Mouse (Mus musculus) limb, embryonic 15.5 days (tissue): ENCODE data around the gene Rps6ka5. TPM values are rescaled to one million over a fixed set of nuclear protein-coding genes. Genes with fewer than 3 reads are reported as not detected.

Source experiments
- ATAC-seq: fragments of 200-750 bp; cut with Nextera tagmentation; 2 replicates; pipeline ENCODE4 v1.8.0; 2017; ENCODE audit warnings: low read depth, moderate TSS enrichment; ENCODE audit not compliant: insufficient number of reproducible peaks, low FRiP score, low TSS enrichment
- H3K27ac ChIP-seq: fragments of 300-500 bp; sonication (generic); 2 replicates; pipeline ENCODE4 v1.5.1; 2015; ENCODE audit warnings: moderate library complexity, mild to moderate bottlenecking, inconsistent platforms
- H3K27me3 ChIP-seq: fragments of 300-500 bp; sonication (generic); 2 replicates; pipeline ENCODE4 v1.6.1; 2015; ENCODE audit warnings: inconsistent platforms
- H3K36me3 ChIP-seq: fragments of 300-500 bp; sonication (generic); 2 replicates; pipeline ENCODE4 v1.6.1; 2015; ENCODE audit warnings: inconsistent platforms
- H3K4me1 ChIP-seq: fragments of 300-500 bp; sonication (generic); 2 replicates; pipeline ENCODE4 v1.6.1; 2015; ENCODE audit warnings: inconsistent platforms
- H3K4me2 ChIP-seq: fragments of 300-500 bp; sonication (generic); 2 replicates; pipeline ENCODE4 v1.6.1; 2015; ENCODE audit warnings: mild to moderate bottlenecking, inconsistent platforms
- H3K4me3 ChIP-seq: fragments of 300-500 bp; sonication (generic); 2 replicates; pipeline ENCODE4 v1.5.1; 2015; ENCODE audit warnings: mild to moderate bottlenecking, inconsistent platforms
- H3K9ac ChIP-seq: fragments of 300-500 bp; sonication (generic); 2 replicates; pipeline ENCODE4 v1.6.1; 2015; ENCODE audit warnings: inconsistent platforms
- H3K9me3 ChIP-seq: fragments of 300-500 bp; sonication (generic); 2 replicates; pipeline ENCODE4 v1.6.1; 2016; ENCODE audit warnings: inconsistent platforms
- WGBS: fragments of 180-500 bp; shearing (Covaris S2); methylation state at CpG from one replicate; pipeline ENCODE4 v1.1.7; 2015; 5-methylcytosine and 5-hydroxymethylcytosine counted together
- polyA plus RNA-seq: library from polyadenylated mRNA; unstranded; fragments of >200 nt; fragmentation: Nextera tagmentation; extraction: Ambion mirVana; gene quantifications from 2 replicates; pipeline ENCODE4 v1.2.1, GENCODE M21; 2015

The Rps6ka5 gene
- polyA plus RNA-seq, 1 experiment from 2014 or later, result 4.8 TPM

DNA sequence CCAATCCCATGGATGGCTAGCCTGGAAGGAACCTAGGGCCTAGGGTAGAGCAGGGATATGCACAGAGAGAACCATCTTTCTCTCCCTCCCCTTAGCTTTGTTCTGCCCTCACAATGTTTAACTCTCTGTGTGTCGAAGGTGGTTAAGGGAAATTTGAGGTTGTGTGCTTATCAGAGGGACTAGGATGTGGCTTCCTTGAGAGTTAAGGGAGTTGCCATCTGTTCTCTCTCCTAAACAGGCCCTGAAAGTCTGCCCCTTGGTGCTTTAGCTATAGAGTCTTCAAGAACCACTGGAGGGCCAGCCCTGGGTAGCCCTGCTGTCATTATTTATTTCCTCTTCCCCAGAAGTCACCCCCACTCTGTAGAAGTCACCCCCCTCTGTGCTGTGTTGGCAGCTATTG, 26.2 kb upstream of the Rps6ka5 start:
- Histone ChIP-seq H3K9ac (no peak overlapping the region), H3K36me3 (no peaks in the 10 kb centered on the region), H3K9me3 (no peaks in the 10 kb centered on the region), H3K4me3 (no peak overlapping the region), H3K27me3 (no peaks in the 10 kb centered on the region), H3K4me1 (no peaks in the 10 kb centered on the region), H3K4me2 (no peak overlapping the region), H3K27ac (no peak overlapping the region)
- WGBS, result 50% methylated on average over 1 of the region's 1 CpGs
- ATAC-seq, result no peak

DNA sequence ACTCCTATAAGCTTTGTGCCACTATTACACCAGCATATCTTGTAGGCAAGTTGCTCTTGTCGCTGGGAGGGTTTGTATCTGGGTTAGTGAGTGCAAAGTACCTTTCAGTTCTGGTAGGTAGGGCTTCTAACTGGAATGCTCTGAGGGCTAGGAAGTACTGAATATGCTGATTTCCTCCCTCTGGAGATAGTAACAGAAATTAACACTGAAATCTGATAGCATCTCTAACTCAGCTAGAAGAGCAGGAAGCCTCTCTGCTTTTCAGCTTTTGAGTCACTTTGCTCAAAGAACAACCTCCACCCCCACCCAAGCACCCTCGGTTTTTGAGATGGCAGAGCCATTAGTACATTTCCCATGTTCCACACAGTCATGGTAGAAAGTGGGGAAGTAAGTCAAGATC, 15.7 kb upstream of the Rps6ka5 start:
- Histone ChIP-seq H3K9ac (no peak overlapping the region), H3K9me3 (no peaks in the 10 kb centered on the region), H3K4me3 (no peak overlapping the region), H3K27me3 (no peaks in the 10 kb centered on the region), H3K27ac (no peak overlapping the region), H3K4me2 (no peak overlapping the region), H3K36me3 (no peaks in the 10 kb centered on the region), H3K4me1 (no peaks in the 10 kb centered on the region)
- 63% methylated on average over 2 of the region's 2 CpGs for WGBS
- no peak for ATAC-seq

DNA sequence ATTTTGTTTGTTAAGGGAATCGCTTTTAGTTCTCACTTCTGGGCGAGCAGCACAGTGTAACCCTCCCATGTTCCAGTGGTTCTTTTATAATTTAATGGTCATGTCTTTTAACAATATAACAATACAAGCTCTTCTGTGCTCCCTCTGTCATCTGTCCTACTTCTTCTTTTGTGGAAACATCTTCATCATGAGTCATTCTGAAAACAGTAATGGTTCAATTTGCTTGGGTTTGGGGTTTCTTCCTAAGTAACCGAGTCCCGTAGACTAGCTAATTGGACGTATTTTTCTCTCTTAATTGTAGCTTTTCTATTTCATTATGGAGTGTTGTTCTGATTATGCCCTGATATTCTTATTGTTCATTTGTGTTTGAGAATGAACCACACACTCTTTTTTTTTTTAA, 13.5 kb upstream of the Rps6ka5 start:
- no peak for ATAC-seq
- H3K9ac ChIP-seq, result no peak overlapping the region
- H3K27me3 ChIP-seq, result no peaks in the 10 kb centered on the region
- no peaks in the 10 kb centered on the region for H3K9me3 ChIP-seq
- no peak overlapping the region for H3K4me2 ChIP-seq
- H3K36me3 ChIP-seq, result no peaks in the 10 kb centered on the region
- no peaks in the 10 kb centered on the region for H3K4me1 ChIP-seq
- H3K4me3 ChIP-seq, result no peak overlapping the region
- no peak overlapping the region for H3K27ac ChIP-seq
- WGBS, result 83% methylated on average over 5 of the region's 5 CpGs

DNA sequence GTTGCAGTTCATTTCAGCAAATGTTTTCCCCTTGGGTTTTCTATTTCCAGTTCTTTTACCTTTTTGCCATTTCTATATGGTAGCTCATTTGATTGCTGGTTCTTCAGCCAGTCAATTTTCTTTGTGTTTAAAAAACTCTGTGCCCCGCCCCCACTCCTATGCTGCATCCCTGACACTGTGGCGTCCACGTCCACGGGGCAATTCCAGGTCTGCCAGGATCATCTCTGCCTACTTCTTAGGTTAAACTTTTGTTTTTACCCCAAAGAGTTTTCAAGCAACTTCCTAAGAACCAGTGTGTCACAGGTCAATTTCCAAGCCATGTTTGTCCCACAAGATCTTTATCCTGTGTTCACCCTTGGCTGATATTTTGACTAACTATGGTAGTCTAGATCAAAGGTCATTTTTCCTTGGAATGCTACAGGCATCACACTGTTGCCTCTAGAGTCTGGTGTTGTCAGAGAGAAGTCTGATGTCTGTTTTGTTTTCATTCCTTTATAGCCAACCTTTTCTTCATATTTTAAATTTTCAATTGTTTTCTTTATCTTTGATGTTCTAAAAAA, 12.3 kb upstream of the Rps6ka5 start:
- H3K27ac ChIP-seq, result no peak overlapping the region
- no peak overlapping the region for H3K9ac ChIP-seq

DNA sequence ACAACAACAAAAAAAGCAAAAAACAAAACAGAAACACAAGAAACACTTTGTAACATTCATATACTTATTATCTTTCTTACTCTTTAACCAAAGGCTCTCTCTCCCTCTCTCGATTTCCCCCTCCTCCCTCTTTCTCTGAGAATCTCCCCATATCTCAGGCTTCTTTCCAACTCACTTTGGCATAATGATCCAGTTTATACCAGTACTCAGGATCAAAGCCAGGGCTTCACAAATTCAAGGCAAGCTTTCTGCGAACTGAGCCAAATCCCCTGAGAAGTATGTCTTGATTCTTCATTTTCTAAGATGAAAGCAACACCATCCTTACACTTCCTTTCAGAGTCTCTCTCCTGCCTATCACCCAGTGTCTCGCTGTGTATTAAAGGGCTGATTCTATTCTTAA, 11.7 kb upstream of the Rps6ka5 start:
- Histone ChIP-seq H3K4me1 (no peaks in the 10 kb centered on the region), H3K9me3 (no peaks in the 10 kb centered on the region), H3K36me3 (no peaks in the 10 kb centered on the region), H3K9ac (no peak overlapping the region), H3K4me2 (no peak overlapping the region), H3K27ac (no peak overlapping the region), H3K4me3 (no peak overlapping the region), H3K27me3 (no peaks in the 10 kb centered on the region)
- WGBS, result 71% methylated on average over 3 of the region's 3 CpGs
- ATAC-seq, result no peak

More for the DNA sequence above, 12.3 kb upstream of the Rps6ka5 start:
- Histone ChIP-seq H3K9me3 (no peaks in the 10 kb centered on the region), H3K36me3 (no peaks in the 10 kb centered on the region), H3K4me3 (no peak overlapping the region), H3K4me1 (no peaks in the 10 kb centered on the region), H3K27me3 (no peaks in the 10 kb centered on the region), H3K4me2 (no peak overlapping the region)
- no peak for ATAC-seq
- 75% methylated on average over 4 of the region's 4 CpGs for WGBS

DNA sequence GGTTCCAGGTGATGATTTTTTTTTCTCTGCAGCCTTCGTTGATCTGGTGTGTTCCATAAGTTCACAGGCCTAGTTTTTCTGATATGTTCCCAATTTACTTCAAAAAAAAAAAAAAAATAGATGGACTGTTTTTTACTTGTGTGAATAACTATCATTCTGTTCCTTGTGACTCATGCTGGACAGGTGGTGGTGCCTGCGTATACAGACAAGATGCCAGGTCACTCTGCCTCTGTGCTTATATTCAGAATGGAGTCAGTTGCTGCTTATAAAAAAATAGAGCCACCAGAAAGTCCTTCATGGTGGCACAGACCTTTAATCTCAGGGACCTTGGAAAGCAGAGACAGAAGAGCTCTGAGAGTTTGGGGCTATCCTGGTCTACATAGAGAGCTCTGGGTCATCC, 8.8 kb upstream of the Rps6ka5 start:
- no peak overlapping the region for H3K4me3 ChIP-seq
- no peak overlapping the region for H3K4me2 ChIP-seq
- H3K36me3 ChIP-seq, result no peaks in the 10 kb centered on the region
- WGBS, result 58% methylated on average over 2 of the region's 2 CpGs
- H3K9ac ChIP-seq, result no peak overlapping the region
- no peaks in the 10 kb centered on the region for H3K27me3 ChIP-seq
- ATAC-seq, result no peak
- no peaks in the 10 kb centered on the region for H3K4me1 ChIP-seq
- no peaks in the 10 kb centered on the region for H3K9me3 ChIP-seq
- H3K27ac ChIP-seq, result no peak overlapping the region

DNA sequence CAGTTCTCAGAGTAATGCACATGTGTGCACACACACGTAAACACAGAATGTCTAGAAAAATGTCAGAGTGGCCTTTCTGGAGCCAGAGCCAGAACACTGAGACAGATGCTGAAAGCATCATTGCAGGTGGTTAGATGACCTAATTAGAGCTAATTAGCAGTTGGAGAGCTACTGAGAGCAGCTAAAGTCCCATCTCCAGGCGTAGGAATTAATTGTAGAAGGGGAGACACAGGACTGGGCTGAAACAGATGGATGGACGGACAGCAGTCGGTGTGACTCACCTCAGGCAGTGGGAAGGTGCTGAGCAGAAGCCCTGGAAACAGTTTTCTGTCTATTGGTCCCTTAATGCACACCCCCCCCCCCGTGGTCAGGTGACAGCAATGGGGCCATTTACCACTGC, 8.4 kb upstream of the Rps6ka5 start:
- H3K4me3 ChIP-seq, result no peak overlapping the region
- H3K4me2 ChIP-seq, result no peak overlapping the region
- no peak overlapping the region for H3K9ac ChIP-seq
- no peaks in the 10 kb centered on the region for H3K36me3 ChIP-seq
- 64% methylated on average over 5 of the region's 5 CpGs for whole genome bisulfite sequencing
- no peak overlapping the region for H3K27ac ChIP-seq
- ATAC-seq, result no peak
- no peaks in the 10 kb centered on the region for H3K27me3 ChIP-seq
- H3K9me3 ChIP-seq, result no peaks in the 10 kb centered on the region
- no peaks in the 10 kb centered on the region for H3K4me1 ChIP-seq

DNA sequence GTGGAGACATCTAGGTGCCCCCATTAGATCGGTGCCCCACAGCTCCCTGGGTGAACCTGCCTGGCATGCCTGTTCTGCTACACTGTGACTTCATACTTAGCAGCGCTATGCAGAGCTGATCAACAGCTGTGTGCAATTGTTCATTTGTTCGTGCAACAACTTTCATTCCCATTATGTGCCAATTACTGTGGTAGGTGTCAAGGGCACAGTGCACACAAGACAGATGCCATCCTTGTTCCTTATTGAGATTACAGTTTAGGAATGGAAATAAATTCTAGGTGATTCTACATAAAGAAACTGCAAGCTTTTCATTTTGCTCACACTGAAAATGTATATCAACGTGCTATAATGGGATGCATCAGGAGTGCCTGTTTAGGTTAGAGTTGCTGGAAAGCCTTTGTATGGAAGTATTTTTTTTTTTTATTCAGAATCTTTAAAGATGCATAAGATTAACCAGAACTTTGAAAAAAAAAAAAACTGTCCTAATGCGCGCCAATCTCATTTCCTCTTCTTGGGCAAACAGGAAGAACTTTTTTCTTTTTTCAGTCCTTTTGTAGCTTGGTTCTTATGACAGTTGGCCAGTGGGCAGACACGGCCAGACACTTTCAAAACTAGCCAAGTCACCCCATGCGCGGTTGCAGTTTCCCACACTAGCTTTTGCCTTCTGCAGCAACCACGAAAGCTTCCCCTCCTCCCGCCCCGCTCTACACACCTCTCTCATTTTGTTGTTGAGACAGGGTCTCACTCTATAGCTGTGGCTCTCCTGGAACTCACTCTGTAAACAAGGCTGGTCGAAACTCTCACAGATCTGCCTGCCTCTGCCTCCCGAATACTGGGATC, 2.1 kb upstream of the Rps6ka5 start:
- no peak overlapping the region for H3K27ac ChIP-seq
- 67% methylated on average over 14 of the region's 14 CpGs for WGBS
- H3K4me2 ChIP-seq, result no peak overlapping the region
- ATAC-seq, result no peak
- H3K4me1 ChIP-seq, result peaks cover 7% of the 10 kb centered on the region; the same call in 1 of the 2 replicates
- H3K36me3 ChIP-seq, result no peaks in the 10 kb centered on the region
- no peaks in the 10 kb centered on the region; the same call in 1 of the 2 replicates for H3K27me3 ChIP-seq
- no peak overlapping the region for H3K9ac ChIP-seq
- no peaks in the 10 kb centered on the region for H3K9me3 ChIP-seq
- H3K4me3 ChIP-seq, result no peak overlapping the region

DNA sequence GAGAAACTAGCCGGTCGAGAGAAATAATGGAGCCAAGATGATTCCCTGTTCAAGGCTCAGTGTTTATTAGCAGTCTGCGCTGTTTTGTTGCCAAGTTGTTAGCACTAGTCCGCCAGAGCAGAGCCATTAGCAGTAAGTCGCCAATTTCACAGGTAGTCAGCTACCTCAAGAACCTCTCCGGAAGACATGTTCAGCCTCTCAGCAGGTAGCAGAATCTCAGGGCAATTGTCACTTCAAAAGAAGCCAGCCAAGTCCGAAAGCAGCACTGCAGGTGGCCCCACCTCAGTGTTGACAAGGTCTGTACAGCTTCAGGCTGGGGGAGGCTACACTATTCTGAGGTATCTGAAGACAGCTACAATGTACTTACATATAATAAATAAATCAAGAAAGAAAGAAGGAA, 1.1 kb upstream of the Rps6ka5 start:
- Histone ChIP-seq H3K4me2 (no peak overlapping the region), H3K9me3 (no peaks in the 10 kb centered on the region), H3K4me3 (no peak overlapping the region), H3K36me3 (no peaks in the 10 kb centered on the region), H3K27ac (no peak overlapping the region), H3K27me3 (no peaks in the 10 kb centered on the region; the same call in 1 of the 2 replicates), H3K4me1 (peaks cover 7% of the 10 kb centered on the region; the same call in 1 of the 2 replicates), H3K9ac (no peak overlapping the region)
- no peak for ATAC-seq
- WGBS, result 24% methylated on average over 7 of the region's 7 CpGs

DNA sequence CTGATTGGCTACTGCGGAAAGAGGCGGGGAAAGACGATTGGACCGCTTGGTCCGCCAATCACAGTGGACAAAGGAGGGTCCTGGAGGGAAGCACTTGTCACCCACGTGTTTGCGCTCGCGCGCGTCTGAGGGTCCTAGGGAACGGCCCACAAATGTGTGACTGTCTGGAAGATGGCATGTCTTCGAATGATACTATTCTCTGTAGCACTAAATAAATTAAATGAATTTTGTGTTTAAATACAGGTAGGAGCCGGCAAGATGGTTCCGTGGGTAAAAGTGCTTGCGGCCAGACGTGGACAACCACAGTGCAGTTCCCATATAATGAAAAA, 1.4 kb downstream of the Rps6ka5 start:
- WGBS, result 3% methylated on average over 17 of the region's 17 CpGs
- Histone ChIP-seq H3K27ac (no peak overlapping the region), H3K36me3 (no peaks in the 10 kb centered on the region), H3K4me3 (peak overlapping the region; percentile 90), H3K4me2 (peak overlapping the region; percentile 80), H3K27me3 (no peaks in the 10 kb centered on the region; the same call in 1 of the 2 replicates), H3K9me3 (no peaks in the 10 kb centered on the region), H3K9ac (no peak overlapping the region), H3K4me1 (peaks cover 7% of the 10 kb centered on the region; the same call in 1 of the 2 replicates)
- no peak for ATAC-seq

DNA sequence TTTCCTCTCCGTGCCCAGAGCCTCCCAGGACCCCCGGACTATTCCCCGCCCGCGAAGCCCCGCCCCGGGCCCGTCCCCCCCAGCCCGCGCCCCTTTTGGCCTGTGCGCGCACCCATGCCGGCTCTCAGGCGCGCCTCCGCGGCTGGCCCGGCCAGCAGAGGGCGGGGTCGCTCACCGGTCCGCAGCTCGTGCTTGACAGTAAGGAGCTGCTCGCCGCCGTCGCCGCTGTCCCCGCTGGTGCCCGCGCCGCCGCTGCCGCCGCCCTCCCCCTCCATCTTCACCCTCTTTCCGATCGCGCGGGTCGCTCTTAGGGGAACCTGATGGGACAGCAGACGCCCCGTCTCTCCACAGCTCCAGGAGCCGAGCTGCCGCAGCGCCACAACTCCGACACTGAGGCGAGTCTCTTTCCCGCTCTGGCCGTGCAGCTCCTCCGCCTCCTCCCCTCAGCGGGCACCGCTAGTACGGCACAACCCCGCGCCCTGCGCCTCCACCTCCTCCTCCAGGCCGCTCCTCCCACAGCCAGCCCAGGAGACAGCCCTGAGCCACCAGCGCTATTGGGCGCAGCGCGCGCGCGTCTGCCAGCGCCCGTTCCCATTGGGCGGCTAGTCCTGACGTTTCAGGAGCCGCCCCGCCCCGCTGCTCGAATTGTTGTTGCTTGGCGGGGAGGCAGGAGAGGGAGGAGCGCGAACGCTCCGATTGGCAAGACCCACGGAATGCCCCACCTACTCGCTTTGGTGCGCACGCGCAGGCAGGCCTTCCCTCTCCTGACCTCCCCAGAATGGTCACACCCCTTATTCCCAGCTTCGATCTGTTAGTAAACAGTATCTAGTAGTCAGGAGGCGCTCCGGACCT, 2.0 kb downstream of the Rps6ka5 start:
- Histone ChIP-seq H3K4me3 (peak overlapping the region; percentile 90), H3K9ac (peak overlapping the region; percentile 77), H3K36me3 (no peaks in the 10 kb centered on the region), H3K27me3 (no peaks in the 10 kb centered on the region; the same call in 1 of the 2 replicates), H3K4me2 (peak overlapping the region; percentile 80), H3K4me1 (peaks cover 7% of the 10 kb centered on the region; the same call in 1 of the 2 replicates), H3K27ac (peak overlapping the region; percentile 97), H3K9me3 (no peaks in the 10 kb centered on the region)
- peak; percentile 99 for ATAC-seq
- WGBS, result 0% methylated on average over 83 of the region's 85 CpGs

DNA sequence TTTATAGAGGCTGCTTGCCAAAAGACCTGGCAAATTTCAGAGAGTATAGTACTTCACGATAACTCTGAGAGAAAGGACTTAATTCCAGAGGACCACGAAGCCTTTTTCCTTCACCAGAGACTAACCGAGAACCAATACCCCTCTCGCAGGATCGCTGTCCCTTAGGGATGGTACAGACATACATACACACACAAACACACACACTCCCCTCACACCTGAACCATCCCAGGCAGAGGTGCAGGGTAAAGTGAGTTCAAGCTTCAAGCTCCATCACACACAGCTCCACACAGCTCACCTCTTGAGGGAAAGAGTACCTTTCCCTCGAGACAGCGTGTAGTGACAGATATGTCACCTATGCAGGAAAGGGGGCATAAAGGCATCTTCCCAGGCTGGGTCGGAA, 2.6 kb downstream of the Rps6ka5 start:
- under 1% methylated on average over 8 of the region's 8 CpGs for WGBS
- Histone ChIP-seq H3K4me2 (peak overlapping the region; percentile 80), H3K27me3 (no peaks in the 10 kb centered on the region; the same call in 1 of the 2 replicates), H3K27ac (peak overlapping the region; percentile 97), H3K4me3 (peak overlapping the region; percentile 90), H3K9me3 (no peaks in the 10 kb centered on the region), H3K36me3 (no peaks in the 10 kb centered on the region), H3K4me1 (peaks cover 7% of the 10 kb centered on the region; the same call in 1 of the 2 replicates), H3K9ac (peak overlapping the region; percentile 77)
- ATAC-seq, result no peak
